Mouse (Mus musculus): Measurements from ENCODE around the gene Zcchc10. TPM values are rescaled to one million over a fixed set of nuclear protein-coding genes. Genes with fewer than 3 reads are reported as not detected.

Gene Zcchc10
- polyA plus RNA-seq (2017; shearing (Covaris generic)), result 27.0 TPM

GRCm38 (mm10) chr11:53324512-53324968 lies at the start of gene Zcchc10:
Gene Zcchc10 (plus strand): TSS chr11:53324679.

GRCm38 (mm10) chr11:53300330-53301166 lies 23.9 kb upstream of the Zcchc10 start, which contains the start of gene Hspa4:
Gene Hspa4 (minus strand): TSS chr11:53300457.

GRCm38 (mm10) chr11:53350291-53351223 lies 26.1 kb downstream of the Zcchc10 start, which contains the start of gene Aff4:
Gene Aff4 (plus strand): TSS chr11:53350833.

Other genes with a start within 250 kb of the Zcchc10 start
- 224 TPM for gene Hspa4, start 24.2 kb upstream of the Zcchc10 start, polyA plus RNA-seq (2017; shearing (Covaris generic))
- gene Aff4, start 26.2 kb downstream of the Zcchc10 start, polyA plus RNA-seq (2017; shearing (Covaris generic)), result 478 TPM
- not detected for gene Leap2, start 98.5 kb downstream of the Zcchc10 start, polyA plus RNA-seq (2017; shearing (Covaris generic))
- gene Uqcrq, start 106.2 kb downstream of the Zcchc10 start, polyA plus RNA-seq (2017; shearing (Covaris generic)), result 203 TPM
- 0.30 TPM for gene Gdf9, start 106.3 kb downstream of the Zcchc10 start, polyA plus RNA-seq (2017; shearing (Covaris generic))
- gene Gm10447, start 132.4 kb downstream of the Zcchc10 start, polyA plus RNA-seq (2017; shearing (Covaris generic)), result 0.16 TPM
- gene Shroom1, start 132.5 kb downstream of the Zcchc10 start, polyA plus RNA-seq (2017; shearing (Covaris generic)), result 0.12 TPM
- gene Gm9837, start 145.8 kb downstream of the Zcchc10 start, polyA plus RNA-seq (2017; shearing (Covaris generic)), result not detected
- not detected for gene Gm9945, start 155.5 kb downstream of the Zcchc10 start, polyA plus RNA-seq (2017; shearing (Covaris generic))
- gene Sowaha, start 155.6 kb downstream of the Zcchc10 start, polyA plus RNA-seq (2017; shearing (Covaris generic)), result not detected
- 1.9 TPM for gene Sept8, start 194.6 kb downstream of the Zcchc10 start, polyA plus RNA-seq (2017; shearing (Covaris generic))
- gene Kif3a, start 242.7 kb downstream of the Zcchc10 start, polyA plus RNA-seq (2017; shearing (Covaris generic)), result 7.1 TPM

All from effector memory CD4-positive, alpha-beta T cell, adult 5 months (primary cell).